Mouse (Mus musculus) ES-E14 (cell line): Measurements from ENCODE around the gene Becn1.

Experiments used
- CHD2 ChIP-seq: IDR thresholded peaks from 2 replicates; pipeline ENCODE4 v1.6.1; 2014; ENCODE audit warnings: mild to moderate bottlenecking, low read depth, low read length, inconsistent platforms
- HCFC1 ChIP-seq: IDR thresholded peaks from 2 replicates; pipeline ENCODE4 v1.6.1; 2012; ENCODE audit warnings: low read length, inconsistent platforms, borderline replicate concordance; ENCODE audit not compliant: insufficient read depth
- MAFK ChIP-seq: IDR thresholded peaks from 2 replicates; pipeline ENCODE4 v1.6.1; 2014; ENCODE audit warnings: mild to moderate bottlenecking, low read depth, low read length, inconsistent platforms; ENCODE audit not compliant: insufficient read depth
- ZNF384 ChIP-seq: IDR thresholded peaks from 2 replicates; pipeline ENCODE4 v1.6.1; 2012; ENCODE audit warnings: low read depth, low read length, inconsistent platforms

DNA sequence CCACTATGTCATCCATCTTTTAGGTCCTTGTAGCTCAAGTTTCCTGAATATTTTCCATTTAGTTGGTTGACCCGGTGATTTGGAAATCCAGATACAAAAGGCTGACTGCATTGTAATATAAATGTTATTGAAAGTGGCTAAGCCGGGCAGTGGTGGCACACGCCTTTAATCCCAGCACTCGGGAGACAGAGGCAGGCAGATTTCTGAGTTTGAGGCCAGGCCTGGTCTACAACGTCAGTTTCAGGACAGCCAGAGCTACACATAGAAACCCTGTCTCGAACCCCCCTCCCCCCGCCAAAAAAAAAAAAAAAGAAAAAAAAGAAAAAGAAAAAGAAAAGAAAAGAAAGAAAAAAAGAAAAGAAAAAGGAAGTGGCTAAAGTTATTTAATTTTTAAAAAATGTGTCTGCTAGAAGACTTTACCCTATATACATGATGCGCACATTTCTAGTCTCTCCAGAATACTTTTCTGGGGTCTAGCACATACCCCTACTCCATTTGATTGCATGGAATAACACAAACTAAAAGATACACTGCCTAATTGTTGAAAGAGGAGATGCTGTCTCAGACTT lies 13.1 kb upstream of the Becn1 start:
- TF ChIP-seq ZNF384 (no peak; the same call in 1 of the 2 replicates), CHD2 (no peak), MAFK (no peak), HCFC1 (no peak)
